Mouse (Mus musculus): Measurements from ENCODE around the gene Klf13. TPM values are rescaled to one million over a fixed set of nuclear protein-coding genes. Genes with fewer than 3 reads are reported as not detected.

Gene Klf13
- polyA plus RNA-seq, 1 experiment from 2014 or later: 21.9 TPM

DNA sequence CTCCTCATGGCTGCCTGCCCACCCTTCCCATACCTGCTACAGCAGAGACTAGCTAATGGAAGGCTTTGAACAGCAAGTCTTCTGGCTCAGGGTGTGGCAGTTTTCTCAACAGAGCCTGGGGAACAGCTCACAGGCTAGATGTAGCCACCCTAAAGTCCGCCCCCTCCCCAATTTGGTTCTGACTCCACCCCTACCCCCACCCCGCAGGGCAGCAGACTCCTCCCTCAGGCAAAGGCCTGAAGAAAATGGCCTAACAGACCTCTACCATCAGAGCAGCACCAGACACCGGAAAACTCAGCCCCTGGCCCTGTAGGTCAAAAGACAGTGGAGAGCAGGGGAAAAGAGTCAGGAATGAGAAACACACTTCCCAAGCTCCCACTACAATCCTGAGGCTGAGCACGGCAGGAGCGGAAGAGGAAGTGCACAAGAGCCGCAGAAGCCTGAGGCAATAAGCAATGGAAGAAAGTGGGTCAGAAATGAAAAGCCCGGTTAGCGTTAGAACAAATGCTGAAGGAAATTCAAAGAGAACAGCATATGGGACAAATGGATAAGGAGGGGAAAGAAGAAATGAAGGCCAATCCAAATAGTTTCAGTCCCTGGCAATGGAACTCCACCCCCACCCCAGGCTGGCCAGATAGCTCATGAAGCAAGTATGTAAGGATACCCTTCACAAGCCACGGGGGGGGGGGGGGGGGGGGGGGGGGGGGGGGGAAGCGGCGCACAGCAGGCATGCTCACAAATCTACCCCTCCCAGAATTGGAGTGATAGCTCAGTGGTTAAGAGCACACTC is 30.0 kb downstream of the Klf13 start:
- Histone ChIP-seq H3K4me3 (replicated peaks) (no peak overlapping the region), H3K36me3 (replicated peaks) (no peaks in the 10 kb centered on the region), H3K9ac (no peak overlapping the region), H3K9me3 (no peaks in the 10 kb centered on the region), H3K27me3 (no peaks in the 10 kb centered on the region), H3K27ac (peak overlapping the region; percentile 21; the same call in 1 of the 2 replicates), H3K4me1 (peaks cover 56% of the 10 kb centered on the region), H3K4me2 (no peak overlapping the region)
- ATAC-seq (ENCODE audit: low FRiP score): no peak
- 46% methylated on average over 8 of the region's 11 CpGs for WGBS

- peaks cover 54% of the 10 kb centered on the region for H3K4me1 ChIP-seq
- H3K36me3 ChIP-seq (replicated peaks): no peaks in the 10 kb centered on the region
- H3K27me3 ChIP-seq: no peaks in the 10 kb centered on the region
- no peaks in the 10 kb centered on the region for H3K9me3 ChIP-seq
- H3K27ac ChIP-seq: peak overlapping the region; percentile 21; the same call in 1 of the 2 replicates
- H3K4me2 ChIP-seq: no peak overlapping the region
- WGBS: 87% methylated on average over 5 of the region's 5 CpGs
- ATAC-seq (ENCODE audit: low FRiP score): no peak
- H3K9ac ChIP-seq: no peak overlapping the region
- no peak overlapping the region for H3K4me3 ChIP-seq (replicated peaks)
Measured at GRCm38 (mm10) chr7:63907778-63908495, 30.8 kb downstream of the Klf13 start.

GRCm38 (mm10) chr7:63905642-63906041 is 33.1 kb downstream of the Klf13 start:
- no peak for ATAC-seq (ENCODE audit: low FRiP score)
- H3K9me3 ChIP-seq: no peaks in the 10 kb centered on the region
- WGBS: 98% methylated on average over 5 of the region's 5 CpGs
- H3K4me3 ChIP-seq (replicated peaks): no peak overlapping the region
- no peak overlapping the region for H3K27ac ChIP-seq
- H3K4me2 ChIP-seq: no peak overlapping the region
- peaks cover 45% of the 10 kb centered on the region for H3K4me1 ChIP-seq
- no peaks in the 10 kb centered on the region for H3K27me3 ChIP-seq
- no peak overlapping the region for H3K9ac ChIP-seq
- H3K36me3 ChIP-seq (replicated peaks): no peaks in the 10 kb centered on the region

DNA sequence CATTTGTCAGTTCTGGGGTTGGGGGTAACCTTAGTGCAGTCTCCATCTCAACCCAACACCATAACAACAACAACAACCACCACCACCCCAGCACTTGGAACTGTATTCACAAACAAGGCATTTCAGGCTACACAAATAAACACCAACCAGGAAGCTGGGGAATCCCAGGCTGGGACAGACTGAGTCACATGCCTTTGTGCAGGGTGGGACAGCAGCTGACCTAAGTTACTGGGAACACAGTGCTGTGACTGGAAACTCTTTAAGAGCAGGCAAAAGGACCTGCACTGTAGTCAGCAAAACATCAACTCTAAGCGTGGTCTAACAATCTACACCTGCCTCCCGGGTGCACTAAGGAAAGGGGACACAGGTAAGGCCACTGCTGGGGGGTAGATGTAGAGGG is 33.5 kb downstream of the Klf13 start:
- Histone ChIP-seq H3K27me3 (no peaks in the 10 kb centered on the region), H3K4me1 (peaks cover 41% of the 10 kb centered on the region), H3K27ac (no peak overlapping the region), H3K36me3 (replicated peaks) (no peaks in the 10 kb centered on the region), H3K9ac (no peak overlapping the region), H3K4me3 (replicated peaks) (no peak overlapping the region), H3K4me2 (no peak overlapping the region), H3K9me3 (no peaks in the 10 kb centered on the region)
- no peak for ATAC-seq (ENCODE audit: low FRiP score)
- WGBS: 95% methylated on average over 2 of the region's 2 CpGs

GRCm38 (mm10) chr7:63903635-63904380 is 34.9 kb downstream of the Klf13 start:
- Histone ChIP-seq H3K9ac (no peak overlapping the region), H3K9me3 (no peaks in the 10 kb centered on the region), H3K4me2 (no peak overlapping the region), H3K27ac (no peak overlapping the region), H3K4me1 (peaks cover 35% of the 10 kb centered on the region), H3K4me3 (replicated peaks) (no peak overlapping the region), H3K36me3 (replicated peaks) (no peaks in the 10 kb centered on the region), H3K27me3 (no peaks in the 10 kb centered on the region)
- ATAC-seq (ENCODE audit: low FRiP score): no peak
- 75% methylated on average over 9 of the region's 9 CpGs for WGBS

DNA sequence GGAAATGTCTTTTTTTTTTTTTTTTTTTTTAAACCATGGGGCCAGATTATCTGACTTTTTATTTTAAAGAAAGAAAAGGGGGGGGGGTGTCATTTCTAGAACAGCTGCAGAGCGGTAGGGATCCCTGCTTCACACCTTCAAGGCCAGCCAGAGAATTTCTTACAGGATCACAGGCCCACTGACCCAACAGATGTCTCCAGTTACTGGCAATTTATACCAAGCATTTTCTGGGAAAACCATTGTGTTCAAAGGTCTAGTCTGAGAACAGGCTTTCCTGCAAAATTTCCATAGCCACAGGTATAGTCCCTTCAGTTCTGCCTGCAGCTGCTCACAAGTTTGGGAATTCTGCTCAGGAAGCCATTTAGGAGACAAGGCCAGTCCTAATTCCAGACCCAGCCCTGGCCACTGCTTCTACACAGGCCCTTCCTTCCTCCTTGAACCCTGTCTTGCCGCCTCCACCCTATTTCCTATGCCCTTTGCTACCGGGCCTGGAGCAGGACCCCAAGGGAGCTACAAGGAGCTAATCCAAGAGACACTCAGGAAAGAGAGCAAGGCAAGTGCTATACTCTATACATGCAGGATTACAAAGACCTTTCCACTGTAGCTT is 36.0 kb downstream of the Klf13 start:
- Histone ChIP-seq H3K4me1 (peaks cover 35% of the 10 kb centered on the region), H3K4me2 (no peak overlapping the region), H3K27ac (no peak overlapping the region), H3K27me3 (no peaks in the 10 kb centered on the region), H3K36me3 (replicated peaks) (no peaks in the 10 kb centered on the region), H3K9ac (no peak overlapping the region), H3K9me3 (no peaks in the 10 kb centered on the region), H3K4me3 (replicated peaks) (no peak overlapping the region)
- no peak for ATAC-seq (ENCODE audit: low FRiP score)
- 57% methylated on average over 3 of the region's 3 CpGs for WGBS

DNA sequence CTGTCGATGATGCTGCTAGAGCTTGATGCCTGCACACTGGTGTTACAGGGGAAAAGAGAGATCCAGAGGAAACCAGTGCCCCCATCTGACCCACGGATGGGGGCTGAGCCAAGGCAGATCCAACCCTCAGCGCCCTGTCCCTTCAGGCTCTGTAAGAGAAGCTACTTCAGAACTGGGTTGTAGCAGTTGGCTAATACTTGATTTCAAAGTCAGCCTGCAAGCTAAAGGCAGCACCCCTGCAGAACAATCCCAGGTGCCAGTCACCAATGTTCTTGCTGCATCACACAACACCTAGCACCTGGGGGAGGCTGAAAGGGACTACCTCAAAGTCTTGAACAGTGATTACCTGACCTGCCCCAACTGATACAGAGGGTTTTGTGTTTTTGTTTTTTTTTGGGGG is 36.8 kb downstream of the Klf13 start:
- 73% methylated on average over 3 of the region's 3 CpGs for WGBS
- no peak for ATAC-seq (ENCODE audit: low FRiP score)
- Histone ChIP-seq H3K36me3 (replicated peaks) (no peaks in the 10 kb centered on the region), H3K27ac (no peak overlapping the region), H3K4me2 (no peak overlapping the region), H3K27me3 (no peaks in the 10 kb centered on the region), H3K9me3 (no peaks in the 10 kb centered on the region), H3K4me1 (peaks cover 43% of the 10 kb centered on the region), H3K4me3 (replicated peaks) (no peak overlapping the region), H3K9ac (no peak overlapping the region)

- Histone ChIP-seq H3K27me3 (no peaks in the 10 kb centered on the region), H3K4me3 (replicated peaks) (no peak overlapping the region), H3K27ac (no peak overlapping the region), H3K4me1 (peaks cover 49% of the 10 kb centered on the region), H3K4me2 (no peak overlapping the region), H3K9ac (no peak overlapping the region), H3K9me3 (no peaks in the 10 kb centered on the region), H3K36me3 (replicated peaks) (no peaks in the 10 kb centered on the region)
- no peak for ATAC-seq (ENCODE audit: low FRiP score)
- 64% methylated on average over 11 of the region's 11 CpGs for WGBS
Measured at GRCm38 (mm10) chr7:63901346-63901745, 37.4 kb downstream of the Klf13 start.

- no peak overlapping the region for H3K4me2 ChIP-seq
- H3K9ac ChIP-seq: no peak overlapping the region
- no peak overlapping the region for H3K4me3 ChIP-seq (replicated peaks)
- H3K9me3 ChIP-seq: no peaks in the 10 kb centered on the region
- 89% methylated on average over 2 of the region's 2 CpGs for WGBS
- no peak for ATAC-seq (ENCODE audit: low FRiP score)
- no peaks in the 10 kb centered on the region for H3K27me3 ChIP-seq
- H3K4me1 ChIP-seq: peaks cover 52% of the 10 kb centered on the region
- no peak overlapping the region for H3K27ac ChIP-seq
- H3K36me3 ChIP-seq (replicated peaks): no peaks in the 10 kb centered on the region
Measured at GRCm38 (mm10) chr7:63900411-63900810, 38.3 kb downstream of the Klf13 start.

GRCm38 (mm10) chr7:63899925-63900324 is 38.8 kb downstream of the Klf13 start:
- Histone ChIP-seq H3K9me3 (no peaks in the 10 kb centered on the region), H3K27me3 (no peaks in the 10 kb centered on the region), H3K4me3 (replicated peaks) (no peak overlapping the region), H3K4me2 (no peak overlapping the region), H3K27ac (no peak overlapping the region), H3K36me3 (replicated peaks) (no peaks in the 10 kb centered on the region), H3K4me1 (peaks cover 57% of the 10 kb centered on the region), H3K9ac (no peak overlapping the region)
- 89% methylated on average over 8 of the region's 8 CpGs for WGBS
- no peak for ATAC-seq (ENCODE audit: low FRiP score)

DNA sequence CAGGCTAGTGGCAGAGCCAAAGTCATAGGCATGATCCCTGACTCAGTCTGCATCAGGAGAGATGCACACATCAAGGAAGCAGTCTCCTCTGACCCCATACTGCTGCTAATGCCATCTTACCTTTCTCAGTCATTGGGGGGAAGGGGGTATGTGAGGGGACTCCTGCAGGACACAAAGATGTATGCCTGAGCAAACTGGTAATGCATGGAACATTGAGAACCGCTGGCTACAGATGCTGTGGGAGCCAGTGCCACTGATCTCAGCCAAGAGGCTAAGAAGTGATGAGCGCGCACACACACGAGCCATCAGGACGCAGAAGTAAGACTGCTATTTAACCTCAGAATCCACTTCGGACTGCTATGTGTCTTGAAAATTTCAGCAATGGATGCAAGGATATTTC is 40.5 kb downstream of the Klf13 start:
- Histone ChIP-seq H3K27me3 (no peaks in the 10 kb centered on the region), H3K9me3 (no peaks in the 10 kb centered on the region), H3K4me2 (no peak overlapping the region), H3K4me3 (replicated peaks) (no peak overlapping the region), H3K27ac (no peak overlapping the region), H3K4me1 (peaks cover 54% of the 10 kb centered on the region), H3K9ac (no peak overlapping the region), H3K36me3 (replicated peaks) (no peaks in the 10 kb centered on the region)
- ATAC-seq (ENCODE audit: low FRiP score): no peak
- 89% methylated on average over 6 of the region's 6 CpGs for WGBS

DNA sequence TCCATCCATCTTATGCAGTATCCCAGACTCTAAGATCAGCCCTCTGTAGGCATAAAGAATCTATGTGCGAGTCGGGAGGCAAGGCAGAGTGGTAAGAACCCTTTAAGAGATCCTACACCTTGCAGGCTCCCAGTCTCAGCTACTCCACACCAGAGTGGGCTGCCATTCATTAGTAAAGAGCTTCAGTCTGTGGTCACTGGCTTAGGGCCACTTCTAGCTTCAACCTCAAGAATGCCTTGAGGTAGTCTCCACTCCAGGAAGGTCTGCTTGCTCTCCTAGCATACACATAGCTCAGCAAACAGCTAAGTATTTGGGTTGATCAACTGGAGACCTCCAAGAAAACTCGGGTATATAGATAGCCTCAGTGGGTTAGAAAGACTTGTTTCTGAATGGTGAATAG is 41.1 kb downstream of the Klf13 start:
- WGBS: 52% methylated on average over 3 of the region's 3 CpGs
- Histone ChIP-seq H3K27ac (no peak overlapping the region), H3K4me1 (peaks cover 52% of the 10 kb centered on the region), H3K4me3 (replicated peaks) (no peak overlapping the region), H3K9me3 (no peaks in the 10 kb centered on the region), H3K27me3 (no peaks in the 10 kb centered on the region), H3K4me2 (peak overlapping the region; percentile 62; the same call in 1 of the 2 replicates), H3K9ac (peak overlapping the region; percentile 57; the same call in 1 of the 2 replicates), H3K36me3 (replicated peaks) (no peaks in the 10 kb centered on the region)
- no peak for ATAC-seq (ENCODE audit: low FRiP score)

Data from forebrain, embryonic 12.5 days (tissue).